Comparison of ENCODE assay signal across 19 mouse cellular contexts in the genomic region with DNA sequence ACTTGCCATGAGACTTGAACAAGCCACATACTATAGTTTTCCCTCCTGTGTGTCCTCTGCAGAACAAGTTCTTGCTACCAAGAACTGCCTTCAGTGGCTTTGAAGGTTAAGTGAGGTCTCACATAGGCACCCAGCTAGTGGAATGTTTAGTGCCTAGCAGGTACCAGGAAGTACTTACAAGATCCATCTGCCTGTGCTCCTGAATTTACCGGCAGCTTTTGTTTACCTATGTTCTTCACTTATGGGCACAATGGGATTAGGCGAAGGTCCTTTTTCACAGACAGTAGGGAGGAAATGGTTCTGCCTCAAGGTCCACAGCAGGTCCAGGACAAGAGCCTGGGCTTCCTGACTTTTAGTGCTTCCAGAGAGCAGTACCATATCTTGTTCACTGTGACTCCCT. TPM values are rescaled to one million over a fixed set of nuclear protein-coding genes. Genes with fewer than 3 reads are reported as not detected.
DNase-seq lines count a peak whose midpoint lies in the region; ATAC-seq and TF ChIP-seq lines count a peak whose summit lies in the region.
"Had no signal": no experiment of that assay in that cellular context is flagged by ENCODE, and none has a peak within 500 bp of the region (broad histone marks: within the 10 kb centered on the region; RNA-seq: fewer than 3 reads in every experiment).

No protein-coding gene starts in this region.

- no peak for ATAC-seq in forebrain, embryonic 14.5 days
- ATAC-seq: forebrain, embryonic 13.5 days; forebrain, embryonic 16.5 days had no signal

- in situ Hi-C loops in ES-E14 (cut with MboI; ENCODE audit: low sequenced_read_pairs in 2 of 2, unreplicated experiment in 2 of 2): loop anchor here (10.0 to 25.0 kb wide), 2 partner anchors 172 to 179 kb away; no protein-coding TSS in a partner anchor

- H3K36me3 ChIP-seq in ES-E14 (ENCODE audit: control insufficient read depth, insufficient read depth, low read length, poor library complexity, severe bottlenecking): peaks cover 3% of the 10 kb centered on the region; the same call in 1 of the 2 replicates
- H3K36me3 ChIP-seq in forebrain, embryonic 14.5 days (ENCODE audit: control insufficient read depth, insufficient read depth, low read length): peaks cover 8% of the 10 kb centered on the region
- H3K36me3 ChIP-seq: embryonic facial prominence, embryonic 10.5 days had no signal

- H3K9ac ChIP-seq in ES-E14 (ENCODE audit: insufficient read depth, low read depth, low read length, poor library complexity, severe bottlenecking): no peak overlapping the region
- no peak overlapping the region for H3K9ac ChIP-seq in forebrain, embryonic 14.5 days (ENCODE audit: low read length)
- H3K9ac ChIP-seq: embryonic facial prominence, embryonic 12.5 days; forebrain, embryonic 13.5 days had no signal

- H3K27me3 ChIP-seq in forebrain, embryonic 14.5 days (replicated peaks; ENCODE audit: control insufficient read depth, insufficient read depth, low read length): no peaks in the 10 kb centered on the region
- H3K27me3 ChIP-seq: embryonic facial prominence, embryonic 12.5 days; forebrain, embryonic 13.5 days had no signal

- H3K27ac ChIP-seq in ES-E14 (ENCODE audit: insufficient read depth, low read depth, low read length, poor library complexity, severe bottlenecking): no peak overlapping the region
- H3K27ac ChIP-seq in forebrain, embryonic 14.5 days (ENCODE audit: low read depth, low read length): no peak overlapping the region
- H3K27ac ChIP-seq: embryonic facial prominence, embryonic 10.5 days; embryonic facial prominence, embryonic 12.5 days; forebrain, embryonic 13.5 days had no signal

- no peaks in the 10 kb centered on the region for H3K9me3 ChIP-seq in ES-E14 (ENCODE audit: control insufficient read depth, insufficient read depth, low read depth, low read length)
- no peaks in the 10 kb centered on the region for H3K9me3 ChIP-seq in forebrain, embryonic 14.5 days (replicated peaks; ENCODE audit: control insufficient read depth, low read length)
- H3K9me3 ChIP-seq: embryonic facial prominence, embryonic 10.5 days; embryonic facial prominence, embryonic 12.5 days; forebrain, embryonic 13.5 days had no signal

- H3K4me2 ChIP-seq in forebrain, embryonic 14.5 days (ENCODE audit: low read length): no peak overlapping the region
- H3K4me2 ChIP-seq: embryonic facial prominence, embryonic 12.5 days; forebrain, embryonic 13.5 days had no signal

- H3K4me1 ChIP-seq in ES-E14 (ENCODE audit: control insufficient read depth in 2 of 2, insufficient read depth in 2 of 2, low read length in 2 of 2, poor library complexity in 1 of 2): peaks cover 0 to 5% of the 10 kb centered on the region in 2 experiments; a peak in 1 of 4 replicates
- H3K4me1 ChIP-seq in forebrain, embryonic 14.5 days (ENCODE audit: control insufficient read depth, insufficient read depth, low read length): no peaks in the 10 kb centered on the region
- H3K4me1 ChIP-seq: embryonic facial prominence, embryonic 10.5 days; embryonic facial prominence, embryonic 12.5 days; forebrain, embryonic 13.5 days had no signal

- DNase-seq in lung, postnatal 25 days (ENCODE audit: low spot score): peak; percentile 36
- no peak for DNase-seq in lung, postnatal 4 days
- peak; percentile 46 for DNase-seq in ES-CJ7 (ENCODE audit: low read depth, low spot score)
- peak; percentile 22 for DNase-seq in ES-E14 (ENCODE audit: low read depth, low spot score)
- DNase-seq in ZHBTc4 (ENCODE audit: low read depth, low spot score): peak; percentile 69
- DNase-seq in cerebellum, postnatal 10 days: no peak
- no peak for DNase-seq in forebrain, embryonic 14.5 days (ENCODE audit: low spot score)
- DNase-seq: adrenal gland, adult 8-10 months; adrenal gland, postnatal 14 days; adrenal gland, postnatal 36 days; cerebellum, adult 11-12 months; cerebellum, adult 2 months; cerebellum, adult 9-10 months; cerebellum, postnatal 14 days; cerebellum, postnatal 36 days had no signal

- WGBS in forebrain, embryonic 14.5 days: 82% methylated on average over 2 of the region's 2 CpGs

- no peak overlapping the region for H3K4me3 ChIP-seq in ES-E14 (ENCODE audit: insufficient read depth in 1 of 2, low read depth in 1 of 2, low read length in 2 of 2, poor library complexity in 1 of 2, severe bottlenecking in 1 of 2)
- H3K4me3 ChIP-seq in forebrain, embryonic 14.5 days (ENCODE audit: low read depth, low read length): no peak overlapping the region
- H3K4me3 ChIP-seq: embryonic facial prominence, embryonic 10.5 days; embryonic facial prominence, embryonic 12.5 days; forebrain, embryonic 13.5 days had no signal

TF ChIP-seq in ES-E14, 5 proteins besides CTCF, POLR2A, EP300 and RAD21:
- no peak for TF ChIP-seq CHD2 (IDR thresholded peaks at IDR 0.05; ENCODE audit: low read depth, low read length)
- no peak for TF ChIP-seq ZNF384 (IDR thresholded peaks at IDR 0.05; ENCODE audit: low read depth, low read length)
- no peak for TF ChIP-seq MAFK (IDR thresholded peaks at IDR 0.05; ENCODE audit: insufficient read depth, low read depth, low read length)
- TF ChIP-seq HCFC1 (IDR thresholded peaks at IDR 0.05; ENCODE audit: borderline replicate concordance, insufficient read depth, low read length): no peak
- TF ChIP-seq ZC3H11A (IDR thresholded peaks at IDR 0.05; ENCODE audit: borderline replicate concordance, low read depth, low read length): no peak

RNA-seq across cellular contexts. Expression of a gene that starts 14.2 kb away (rescaled TPM):
- total RNA-seq in ES-E14 (2012; rRNA removed): 23.0 and 25.0 TPM in 2 replicates
- 51.1 and 51.3 TPM in 2 replicates for polyA plus RNA-seq in forebrain, embryonic 14.5 days (2014; fragmentation: Nextera tagmentation; extraction: Ambion mirVana)

Comparison
In these comparisons a context has a peak if more than half of its experiments do, and no peak if none do; other contexts are left out.
1. DNase-seq: peak in lung, postnatal 25 days (single experiment), ES-CJ7 (single experiment), ES-E14 (single experiment) and ZHBTc4 (single experiment); none in lung, postnatal 4 days (0 of 2), cerebellum, postnatal 10 days (0 of 2) and forebrain, embryonic 14.5 days (single experiment).